Mouse (Mus musculus) liver, embryonic 15.5 days (tissue): ENCODE results near the gene Olfr488. TPM values are rescaled to one million over a fixed set of nuclear protein-coding genes. Genes with fewer than 3 reads are reported as not detected.
"Not testable (repeated sequence)": the region's sequence is repeated elsewhere in the genome, so short reads cannot be mapped to it uniquely, and the experiment has no call there.

ENCODE experiments used
- ATAC-seq: fragments of 200-750 bp; cut with Nextera tagmentation; 2 replicates; pipeline ENCODE4 v1.8.0; 2017; ENCODE audit warnings: moderate number of reproducible peaks, mild to moderate bottlenecking, moderate library complexity; ENCODE audit not compliant: insufficient read depth
- H3K27ac ChIP-seq: fragments of 300-500 bp; sonication (generic); replicated peaks from 2 replicates; pipeline ENCODE4 v1.5.1; 2015; ENCODE audit warnings: mild to moderate bottlenecking, inconsistent platforms
- H3K27me3 ChIP-seq: fragments of 300-500 bp; sonication (generic); 2 replicates; pipeline ENCODE4 v1.6.1; 2015; ENCODE audit warnings: mild to moderate bottlenecking, inconsistent platforms
- H3K36me3 ChIP-seq: fragments of 300-500 bp; sonication (generic); replicated peaks from 2 replicates; pipeline ENCODE4 v1.6.1; 2015; ENCODE audit warnings: moderate library complexity, mild to moderate bottlenecking, inconsistent platforms
- H3K4me1 ChIP-seq: fragments of 300-500 bp; sonication (generic); replicated peaks from 2 replicates; pipeline ENCODE4 v1.6.1; 2015; ENCODE audit warnings: inconsistent platforms
- H3K4me2 ChIP-seq: fragments of 300-500 bp; sonication (generic); 2 replicates; pipeline ENCODE4 v1.6.1; 2015; ENCODE audit warnings: moderate library complexity, mild to moderate bottlenecking, inconsistent platforms
- H3K4me3 ChIP-seq: fragments of 300-500 bp; sonication (generic); replicated peaks from 2 replicates; pipeline ENCODE4 v1.5.1; 2015; ENCODE audit warnings: mild to moderate bottlenecking, inconsistent platforms
- H3K9ac ChIP-seq: fragments of 300-500 bp; sonication (generic); 2 replicates; pipeline ENCODE4 v1.6.1; 2015; ENCODE audit warnings: moderate library complexity, mild to moderate bottlenecking, inconsistent platforms
- H3K9me3 ChIP-seq: fragments of 300-500 bp; sonication (generic); replicated peaks from 2 replicates; pipeline ENCODE4 v1.6.1; 2016; ENCODE audit warnings: inconsistent platforms
- WGBS: fragments of 180-500 bp; shearing (Covaris S2); methylation state at CpG from one replicate; pipeline ENCODE4 v1.1.7; 2015; ENCODE audit warnings: mixed read lengths; ENCODE audit not compliant: insufficient replicate concordance; 5-methylcytosine and 5-hydroxymethylcytosine counted together
- polyA plus RNA-seq: library from polyadenylated mRNA; unstranded; fragments of >200 nt; fragmentation: Nextera tagmentation; extraction: Ambion mirVana; gene quantifications from 2 replicates; pipeline ENCODE4 v1.2.1, GENCODE M21; 2015

Olfr488 gene
- polyA plus RNA-seq: not detected in 2 replicates

DNA sequence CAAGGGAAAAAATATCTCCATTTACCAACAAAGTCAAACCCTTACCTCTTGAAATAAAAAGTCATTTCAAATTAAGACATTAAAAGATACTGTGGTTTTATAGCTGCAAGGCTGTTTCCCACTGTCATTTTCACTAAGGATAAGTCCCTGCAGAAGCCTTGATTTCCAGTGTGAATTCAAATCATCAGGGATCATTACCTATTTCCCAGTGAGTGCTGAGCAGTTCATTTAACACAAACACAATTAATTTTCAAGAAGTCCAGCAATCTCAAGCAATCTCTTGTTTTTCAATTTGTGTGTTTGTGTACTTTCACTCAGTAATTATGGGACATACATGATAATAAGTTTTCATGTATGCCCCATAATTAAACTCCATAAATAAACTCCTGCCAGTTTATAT lies at the start of gene Olfr488:
Olfr488 (minus strand) TSS at position 101 of the 400 bp plus-strand sequence.
- no peak for ATAC-seq
- no peak within 1 kb of the TSS for H3K4me2 ChIP-seq

DNA sequence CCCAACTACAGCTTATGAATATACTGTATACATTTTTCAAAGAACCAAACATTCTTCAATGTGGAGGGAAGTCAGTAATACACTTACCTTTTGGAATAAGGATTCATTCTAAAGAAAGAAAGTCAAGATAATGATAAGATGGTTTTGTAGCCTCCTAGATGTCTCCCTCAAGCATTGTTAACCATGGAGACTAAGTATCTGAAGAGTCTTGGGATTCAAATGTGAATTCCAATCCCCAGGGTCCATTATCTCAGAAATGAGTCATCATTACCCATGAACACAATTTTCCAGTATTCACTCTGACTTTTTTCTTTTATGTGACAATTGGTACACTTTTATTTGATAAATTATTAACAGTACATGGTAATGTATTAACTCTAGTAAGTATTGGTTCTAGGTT lies 30.7 kb upstream of the Olfr488 start, which contains the start of gene Olfr490:
Olfr490 (minus strand) TSS at position 101 of the 400 bp plus-strand sequence.
- Histone ChIP-seq H3K36me3 (no peaks in the 10 kb centered on the region), H3K27ac (no peak within 1 kb of the TSS), H3K4me2 (no peak within 1 kb of the TSS), H3K4me3 (no peak within 1 kb of the TSS), H3K4me1 (no peaks in the 10 kb centered on the region), H3K9me3 (0 out of 2 replicates have a peak, but pooled peaks cover 2% of the 10 kb centered on the region), H3K9ac (no peak within 1 kb of the TSS), H3K27me3 (no peaks in the 10 kb centered on the region)
- ATAC-seq: no peak

More for the DNA sequence above, at the start of gene Olfr488:
- Histone ChIP-seq H3K36me3 (no peaks in the 10 kb centered on the region), H3K9ac (no peak within 1 kb of the TSS), H3K27ac (no peak within 1 kb of the TSS), H3K9me3 (0 out of 2 replicates have a peak, but pooled peaks cover 4% of the 10 kb centered on the region), H3K27me3 (no peaks in the 10 kb centered on the region), H3K4me1 (no peaks in the 10 kb centered on the region), H3K4me3 (no peak within 1 kb of the TSS)

- Histone ChIP-seq H3K9me3 (no peaks in the 10 kb centered on the region), H3K4me1 (no peaks in the 10 kb centered on the region), H3K9ac (no peak overlapping the region), H3K4me3 (no peak overlapping the region), H3K4me2 (no peak overlapping the region), H3K36me3 (no peaks in the 10 kb centered on the region), H3K27me3 (no peaks in the 10 kb centered on the region), H3K27ac (no peak overlapping the region)
- no peak for ATAC-seq
- WGBS: 62% methylated on average over 3 of the region's 3 CpGs
Measured at GRCm38 (mm10) chr7:108233551-108233950, 24.6 kb downstream of the Olfr488 start.

GRCm38 (mm10) chr7:108214536-108214935 lies 43.6 kb downstream of the Olfr488 start, which contains the start of gene Olfr487:
Gene Olfr487 (minus strand): TSS chr7:108214636.
- H3K27me3 ChIP-seq, H3K4me2 ChIP-seq, ATAC-seq, H3K9ac ChIP-seq, H3K27ac ChIP-seq, H3K4me3 ChIP-seq, H3K36me3 ChIP-seq, H3K4me1 ChIP-seq, H3K9me3 ChIP-seq: not testable (repeated sequence)

Other genes with a start within 250 kb of the Olfr488 start
- gene Olfr478, start 224.4 kb downstream of the Olfr488 start, polyA plus RNA-seq: not detected in 2 replicates
- not detected in 2 replicates for gene Olfr479, start 207.7 kb downstream of the Olfr488 start, polyA plus RNA-seq
- not detected in 2 replicates for gene Olfr480, start 191.0 kb downstream of the Olfr488 start, polyA plus RNA-seq
- gene Olfr481, start 178.5 kb downstream of the Olfr488 start, polyA plus RNA-seq: not detected in 2 replicates
- 0.09 TPM in 1 of 2 replicates, not detected in the other for gene Olfr482, start 160.8 kb downstream of the Olfr488 start, polyA plus RNA-seq
- not detected in 2 replicates for gene Olfr483, start 157.5 kb downstream of the Olfr488 start, polyA plus RNA-seq
- not detected in 2 replicates for gene Olfr484, start 130.9 kb downstream of the Olfr488 start, polyA plus RNA-seq
- not detected in 2 replicates for gene Olfr485, start 98.5 kb downstream of the Olfr488 start, polyA plus RNA-seq
- gene Olfr486, start 85.6 kb downstream of the Olfr488 start, polyA plus RNA-seq: not detected in 2 replicates
- gene Olfr487, start 43.7 kb downstream of the Olfr488 start, polyA plus RNA-seq: not detected in 2 replicates
- not detected in 2 replicates for gene Olfr490, start 30.6 kb upstream of the Olfr488 start, polyA plus RNA-seq
- not detected in 2 replicates for gene Olfr491, start 55.1 kb upstream of the Olfr488 start, polyA plus RNA-seq
- gene Olfr492, start 65.3 kb upstream of the Olfr488 start, polyA plus RNA-seq: not detected in 2 replicates
- not detected in 2 replicates for gene Olfr493, start 88.6 kb upstream of the Olfr488 start, polyA plus RNA-seq
- gene Olfr494, start 107.0 kb upstream of the Olfr488 start, polyA plus RNA-seq: not detected in 2 replicates
- gene Olfr495, start 134.8 kb upstream of the Olfr488 start, polyA plus RNA-seq: not detected in 2 replicates
- gene Olfr497, start 162.1 kb upstream of the Olfr488 start, polyA plus RNA-seq: not detected in 2 replicates
- gene Olfr498, start 207.0 kb upstream of the Olfr488 start, polyA plus RNA-seq: not detected in 2 replicates